Mouse (Mus musculus): Measurements from ENCODE around the gene Ssbp4. TPM values are rescaled to one million over a fixed set of nuclear protein-coding genes. Genes with fewer than 3 reads are reported as not detected.

Ssbp4 gene
- total RNA-seq, 1 experiment, result 85.5 TPM

DNA sequence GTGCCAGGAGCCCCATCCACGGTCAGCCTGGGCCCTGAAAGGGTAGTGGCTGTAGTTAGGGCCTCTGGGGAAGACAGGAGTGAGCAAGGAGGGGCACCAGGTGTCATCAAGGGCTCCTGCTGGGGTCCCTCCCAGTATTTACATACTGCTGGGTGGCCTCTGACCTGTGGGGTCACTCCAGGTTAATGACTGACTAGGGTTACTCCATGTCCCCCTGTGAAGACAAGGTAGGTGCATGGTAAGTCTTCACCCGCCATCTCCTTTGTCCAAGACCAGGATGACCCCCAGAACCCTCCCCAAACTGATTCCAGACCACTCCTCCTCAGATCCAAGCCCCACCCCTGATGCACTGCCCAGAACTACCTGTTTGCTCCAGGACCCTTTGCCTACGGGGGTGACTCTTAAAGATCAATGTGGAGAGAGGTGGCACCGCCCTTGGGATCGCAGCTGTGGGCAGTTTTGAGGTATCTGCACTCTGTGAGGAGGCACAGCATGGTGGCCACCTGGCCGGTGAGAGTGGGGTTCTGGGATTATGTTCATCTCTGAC lies 23.7 kb upstream of the Ssbp4 start, which contains the start of gene Gdf15:
Gene Gdf15, minus strand, starts transcription at position 111 of the 547 bp plus-strand sequence.
- TF ChIP-seq HCFC1 (IDR thresholded peaks at IDR 0.05; ENCODE audit: borderline replicate concordance, insufficient read depth, low read length) (no peak), CHD2 (IDR thresholded peaks at IDR 0.05; ENCODE audit: low read depth, low read length) (no peak), ZNF384 (IDR thresholded peaks at IDR 0.05; ENCODE audit: low read depth, low read length) (no peak), ZC3H11A (IDR thresholded peaks at IDR 0.05; ENCODE audit: borderline replicate concordance, low read depth, low read length) (no peak), MAFK (IDR thresholded peaks at IDR 0.05; ENCODE audit: insufficient read depth, low read depth, low read length) (no peak)
- Histone ChIP-seq H3K9ac (ENCODE audit: insufficient read depth, low read depth, low read length, poor library complexity, severe bottlenecking) (peak within 1 kb of the TSS; percentile 70), H3K9me3 (ENCODE audit: control insufficient read depth, insufficient read depth, low read depth, low read length) (no peaks in the 10 kb centered on the region), H3K36me3 (ENCODE audit: control insufficient read depth, insufficient read depth, low read length, poor library complexity, severe bottlenecking) (no peaks in the 10 kb centered on the region; the same call in 1 of the 2 replicates), H3K27ac (ENCODE audit: insufficient read depth, low read depth, low read length, poor library complexity, severe bottlenecking) (peak within 1 kb of the TSS; percentile 77; the same call in 1 of the 2 replicates), H3K4me1 (ENCODE audit: control insufficient read depth in 2 of 2, insufficient read depth in 2 of 2, low read length in 2 of 2, poor library complexity in 1 of 2) (peaks cover under 1 to 19% of the 10 kb centered on the region in 2 experiments; a peak in 2 of 4 replicates), H3K4me3 (ENCODE audit: insufficient read depth in 1 of 2, low read depth in 1 of 2, low read length in 2 of 2, poor library complexity in 1 of 2, severe bottlenecking in 1 of 2) (peak within 1 kb of the TSS; percentile 61 to 62)
- no peak for DNase-seq (ENCODE audit: low read depth, low spot score)
- in situ Hi-C loops (cut with MboI; ENCODE audit: low sequenced_read_pairs in 2 of 2, unreplicated experiment in 2 of 2), result no loop called here

DNA sequence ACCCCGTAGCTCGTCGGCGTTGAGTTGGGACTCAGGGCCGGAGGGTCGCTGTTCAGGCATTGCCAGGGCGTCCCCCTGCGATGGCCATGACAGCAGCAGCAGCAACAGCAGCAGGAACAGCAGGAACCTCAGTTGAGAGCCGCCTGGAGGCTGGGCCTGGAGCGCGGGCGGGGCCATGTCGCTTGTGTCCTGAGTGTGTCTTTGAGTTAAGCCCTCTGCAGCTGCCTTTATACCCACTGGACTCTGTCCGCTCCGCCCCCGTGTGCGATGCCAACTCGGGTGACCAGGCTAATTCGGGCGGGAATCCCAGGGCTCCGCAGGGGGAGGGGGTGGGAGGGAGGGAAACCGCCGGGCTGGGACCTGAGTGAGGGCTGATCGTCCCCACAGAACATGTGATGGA lies 22.8 kb upstream of the Ssbp4 start:
- Histone ChIP-seq H3K4me1 (ENCODE audit: control insufficient read depth in 2 of 2, insufficient read depth in 2 of 2, low read length in 2 of 2, poor library complexity in 1 of 2) (peaks cover 0 to 14% of the 10 kb centered on the region in 2 experiments; a peak in 2 of 4 replicates), H3K36me3 (ENCODE audit: control insufficient read depth, insufficient read depth, low read length, poor library complexity, severe bottlenecking) (no peaks in the 10 kb centered on the region; the same call in 1 of the 2 replicates), H3K27ac (ENCODE audit: insufficient read depth, low read depth, low read length, poor library complexity, severe bottlenecking) (peak overlapping the region; percentile 77; the same call in 1 of the 2 replicates), H3K4me3 (ENCODE audit: insufficient read depth in 1 of 2, low read depth in 1 of 2, low read length in 2 of 2, poor library complexity in 1 of 2, severe bottlenecking in 1 of 2) (peak overlapping the region; percentile 61 to 62), H3K9ac (ENCODE audit: insufficient read depth, low read depth, low read length, poor library complexity, severe bottlenecking) (peak overlapping the region; percentile 70), H3K9me3 (ENCODE audit: control insufficient read depth, insufficient read depth, low read depth, low read length) (no peaks in the 10 kb centered on the region)
- in situ Hi-C loops (cut with MboI; ENCODE audit: low sequenced_read_pairs in 2 of 2, unreplicated experiment in 2 of 2), result no loop called here
- no peak for DNase-seq (ENCODE audit: low read depth, low spot score)
- TF ChIP-seq ZNF384 (IDR thresholded peaks at IDR 0.05; ENCODE audit: low read depth, low read length), result no peak
- no peak for TF ChIP-seq HCFC1 (IDR thresholded peaks at IDR 0.05; ENCODE audit: borderline replicate concordance, insufficient read depth, low read length)

DNA sequence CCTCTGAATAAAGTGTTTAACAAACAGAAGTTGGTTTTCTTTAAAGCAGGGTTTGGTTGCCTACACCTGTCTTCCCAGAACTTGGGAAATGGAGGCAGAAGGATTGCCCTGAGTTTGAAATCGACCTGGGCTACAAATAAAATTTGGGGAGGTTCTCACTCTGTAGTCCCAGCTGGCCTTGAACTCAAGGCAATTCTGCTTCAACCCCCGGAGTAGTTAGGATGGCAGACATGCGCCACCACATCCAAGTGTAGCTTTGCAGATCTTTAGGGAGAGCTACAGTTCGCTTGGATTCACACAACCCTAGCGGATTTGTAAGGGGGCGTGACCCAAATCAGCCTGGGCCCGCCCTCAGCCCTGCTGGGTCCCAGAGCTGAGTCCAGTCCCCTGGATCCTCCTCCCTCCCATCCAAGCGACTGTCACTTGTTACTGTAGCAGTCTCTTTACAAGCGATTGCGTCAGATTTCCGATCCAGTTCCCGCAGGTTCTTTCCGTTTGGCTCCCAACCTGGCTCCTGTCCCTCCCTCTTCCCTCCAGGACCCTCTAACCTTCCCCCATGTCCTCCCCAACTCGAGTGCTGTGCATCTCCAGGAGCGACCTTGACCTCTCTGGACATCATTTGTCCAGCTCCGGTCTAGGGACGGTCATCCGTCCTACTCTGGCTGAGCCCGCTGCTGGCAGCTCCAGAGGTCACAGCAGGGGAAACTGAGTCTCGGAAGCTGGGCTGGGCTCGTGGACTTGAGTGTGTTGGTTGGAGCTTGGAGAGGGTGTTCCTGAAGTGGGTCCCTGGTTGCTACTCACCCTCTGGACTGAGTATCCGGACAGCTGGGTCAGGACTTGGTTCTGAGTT lies 22.1 kb upstream of the Ssbp4 start:
- no peaks in the 10 kb centered on the region for H3K9me3 ChIP-seq (ENCODE audit: control insufficient read depth, insufficient read depth, low read depth, low read length)
- H3K4me3 ChIP-seq (ENCODE audit: insufficient read depth in 1 of 2, low read depth in 1 of 2, low read length in 2 of 2, poor library complexity in 1 of 2, severe bottlenecking in 1 of 2), result peak overlapping the region; percentile 61 to 62
- H3K9ac ChIP-seq (ENCODE audit: insufficient read depth, low read depth, low read length, poor library complexity, severe bottlenecking), result peak overlapping the region; percentile 70
- in situ Hi-C loops (cut with MboI; ENCODE audit: low sequenced_read_pairs in 2 of 2, unreplicated experiment in 2 of 2), result no loop called here
- peak overlapping the region; percentile 77 for H3K27ac ChIP-seq (ENCODE audit: insufficient read depth, low read depth, low read length, poor library complexity, severe bottlenecking)
- peak; percentile 84 for DNase-seq (ENCODE audit: low read depth, low spot score)
- H3K4me1 ChIP-seq (ENCODE audit: control insufficient read depth in 2 of 2, insufficient read depth in 2 of 2, low read length in 2 of 2, poor library complexity in 1 of 2), result peaks cover 0 to 14% of the 10 kb centered on the region in 2 experiments; a peak in 2 of 4 replicates
- H3K36me3 ChIP-seq (ENCODE audit: control insufficient read depth, insufficient read depth, low read length, poor library complexity, severe bottlenecking), result no peaks in the 10 kb centered on the region; the same call in 1 of the 2 replicates
- no peak for TF ChIP-seq HCFC1 (IDR thresholded peaks at IDR 0.05; ENCODE audit: borderline replicate concordance, insufficient read depth, low read length)
- TF ChIP-seq ZC3H11A (IDR thresholded peaks at IDR 0.05; ENCODE audit: borderline replicate concordance, low read depth, low read length), result no peak
- no peak for TF ChIP-seq MAFK (IDR thresholded peaks at IDR 0.05; ENCODE audit: insufficient read depth, low read depth, low read length)
- no peak for TF ChIP-seq CHD2 (IDR thresholded peaks at IDR 0.05; ENCODE audit: low read depth, low read length)
- no peak for TF ChIP-seq ZNF384 (IDR thresholded peaks at IDR 0.05; ENCODE audit: low read depth, low read length)

DNA sequence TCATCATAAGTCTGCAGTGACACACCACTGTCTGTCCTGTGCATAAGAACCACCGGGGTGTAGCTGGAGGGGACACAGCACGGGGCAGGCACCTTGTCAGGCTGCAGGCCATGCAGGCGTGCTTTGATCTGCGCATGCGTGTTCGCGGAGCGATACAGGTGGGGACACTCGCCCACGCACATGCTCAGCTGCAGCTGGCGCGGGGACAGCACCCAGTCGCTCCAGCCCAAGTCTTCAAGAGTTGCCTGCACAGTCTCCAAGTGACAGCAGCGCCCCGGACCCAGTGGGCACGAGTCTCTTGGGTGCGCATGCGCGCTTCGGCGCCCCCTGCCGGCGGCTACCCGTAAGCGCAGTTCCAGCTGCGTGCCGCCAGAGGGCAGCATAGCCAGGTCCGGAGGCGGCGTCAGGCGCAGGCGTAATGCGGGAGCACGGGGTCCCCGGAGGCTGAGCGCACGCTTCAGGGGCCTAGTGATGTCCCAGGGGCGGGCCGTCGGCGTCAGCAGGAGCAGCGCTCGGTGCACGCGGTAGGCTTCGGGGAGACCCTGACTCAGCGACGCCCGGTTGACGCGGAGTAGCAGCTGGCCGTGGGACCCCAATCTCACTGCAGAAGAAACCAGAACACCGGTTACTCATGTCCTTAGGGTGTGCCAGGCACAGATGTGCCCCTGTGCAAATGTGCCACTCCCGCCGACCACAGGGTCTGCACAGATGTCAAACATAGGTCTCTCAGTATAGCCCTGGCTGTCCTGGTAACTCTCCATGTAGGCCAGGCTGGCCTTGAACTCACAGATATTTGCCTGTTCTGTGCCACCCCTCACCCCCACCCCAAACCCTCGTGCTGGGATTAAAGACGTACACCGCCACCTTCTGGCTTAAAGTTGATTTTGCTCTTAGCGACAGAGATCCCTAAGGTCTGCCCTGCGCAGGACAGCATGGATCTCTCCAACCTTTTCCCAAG lies 21.2 kb upstream of the Ssbp4 start:
- TF ChIP-seq ZNF384 (IDR thresholded peaks at IDR 0.05; ENCODE audit: low read depth, low read length) (0 out of 2 replicates have a peak, but pooled peaks have one; percentile 60), CHD2 (IDR thresholded peaks at IDR 0.05; ENCODE audit: low read depth, low read length) (no peak), HCFC1 (IDR thresholded peaks at IDR 0.05; ENCODE audit: borderline replicate concordance, insufficient read depth, low read length) (peak; percentile 66; the same call in 1 of the 2 replicates), MAFK (IDR thresholded peaks at IDR 0.05; ENCODE audit: insufficient read depth, low read depth, low read length) (no peak), ZC3H11A (IDR thresholded peaks at IDR 0.05; ENCODE audit: borderline replicate concordance, low read depth, low read length) (no peak)
- Histone ChIP-seq H3K4me3 (ENCODE audit: insufficient read depth in 1 of 2, low read depth in 1 of 2, low read length in 2 of 2, poor library complexity in 1 of 2, severe bottlenecking in 1 of 2) (peak overlapping the region; percentile 37 to 51), H3K27ac (ENCODE audit: insufficient read depth, low read depth, low read length, poor library complexity, severe bottlenecking) (peak overlapping the region; percentile 40; the same call in 1 of the 2 replicates), H3K36me3 (ENCODE audit: control insufficient read depth, insufficient read depth, low read length, poor library complexity, severe bottlenecking) (no peaks in the 10 kb centered on the region; the same call in 1 of the 2 replicates), H3K9ac (ENCODE audit: insufficient read depth, low read depth, low read length, poor library complexity, severe bottlenecking) (peak overlapping the region; percentile 64), H3K4me1 (ENCODE audit: control insufficient read depth in 2 of 2, insufficient read depth in 2 of 2, low read length in 2 of 2, poor library complexity in 1 of 2) (peaks cover 0 to 12% of the 10 kb centered on the region in 2 experiments; a peak in 2 of 4 replicates), H3K9me3 (ENCODE audit: control insufficient read depth, insufficient read depth, low read depth, low read length) (no peaks in the 10 kb centered on the region)
- in situ Hi-C loops (cut with MboI; ENCODE audit: low sequenced_read_pairs in 2 of 2, unreplicated experiment in 2 of 2), result no loop called here
- peak; percentile 83 for DNase-seq (ENCODE audit: low read depth, low spot score)

Measured in ES-E14 (cell line).